Mouse (Mus musculus) small intestine, adult 2 months (tissue): ENCODE measurements around the gene Gpr1. TPM values are rescaled to one million over a fixed set of nuclear protein-coding genes. Genes with fewer than 3 reads are reported as not detected.
"Not testable (repeated sequence)": the region's sequence is repeated elsewhere in the genome, so short reads cannot be mapped to it uniquely, and the experiment has no call there.

Experiments used
- H3K27ac ChIP-seq: fragments of 200-500 bp; 2 replicates; pipeline ENCODE4 v1.5.1; 2012; ENCODE audit warnings: low read depth, low read length, control low read depth, inconsistent platforms; ENCODE audit not compliant: insufficient read depth
- H3K27me3 ChIP-seq: fragments of 200-500 bp; 2 replicates; pipeline ENCODE4 v1.6.1; 2012; ENCODE audit warnings: mild to moderate bottlenecking, moderate library complexity, low read length, inconsistent platforms; ENCODE audit not compliant: control insufficient read depth, insufficient read depth
- H3K36me3 ChIP-seq: fragments of 200-500 bp; 2 replicates; pipeline ENCODE4 v1.6.1; 2012; ENCODE audit warnings: mild to moderate bottlenecking, low read length, control low read depth, inconsistent platforms; ENCODE audit not compliant: control insufficient read depth, insufficient read depth
- H3K4me1 ChIP-seq: fragments of 200-500 bp; 2 replicates; pipeline ENCODE4 v1.6.1; 2012; ENCODE audit warnings: low read length, inconsistent platforms, mixed read lengths; ENCODE audit not compliant: control insufficient read depth, insufficient read depth, insufficient read length
- H3K4me3 ChIP-seq: fragments of 200-500 bp; 2 replicates; pipeline ENCODE4 v1.5.1; 2012; ENCODE audit warnings: low read depth, mild to moderate bottlenecking, control low read depth, inconsistent platforms, low read length, moderate library complexity
- CTCF ChIP-seq: fragments of 200-500 bp; IDR thresholded peaks from 2 replicates; pipeline ENCODE4 v1.5.1; 2012; ENCODE audit warnings: low read depth, mild to moderate bottlenecking, control low read depth, inconsistent platforms, low read length, moderate library complexity, mixed read lengths; ENCODE audit not compliant: insufficient replicate concordance, insufficient read length; ENCODE audit errors: extremely low read depth
- POLR2A ChIP-seq: fragments of 200-500 bp; IDR thresholded peaks from 2 replicates; pipeline ENCODE4 v1.6.1; 2012; ENCODE audit warnings: low read depth, mild to moderate bottlenecking, control low read depth, inconsistent platforms, low read length, moderate library complexity
- WGBS: fragments of 180-500 bp; shearing (Covaris S2); methylation state at CpG from one replicate; pipeline ENCODE4 v1.1.7; 2018; 5-methylcytosine and 5-hydroxymethylcytosine counted together
- polyA plus RNA-seq: library from polyadenylated mRNA; depleted of rRNA; stranded (reverse); fragments of >200 nt; gene quantifications from 2 replicates; pipeline ENCODE4 v1.2.3, GENCODE M21; 2012

The Gpr1 gene
- polyA plus RNA-seq, 1 experiment = not detected

GRCm38 (mm10) chr1:63190851-63191250, 23.5 kb downstream of the Gpr1 start:
- no peak for TF ChIP-seq CTCF
- TF ChIP-seq POLR2A = no peak
- no peak overlapping the region for H3K27ac ChIP-seq
- no peaks in the 10 kb centered on the region for H3K4me1 ChIP-seq
- H3K36me3 ChIP-seq = no peaks in the 10 kb centered on the region
- WGBS = 38% methylated on average over 8 of the region's 8 CpGs
- H3K4me3 ChIP-seq = no peak overlapping the region
- H3K27me3 ChIP-seq = no peaks in the 10 kb centered on the region

GRCm38 (mm10) chr1:63188536-63188935, 25.8 kb downstream of the Gpr1 start:
- Histone ChIP-seq H3K4me1 (no peaks in the 10 kb centered on the region), H3K36me3 (no peaks in the 10 kb centered on the region), H3K4me3 (no peak overlapping the region), H3K27ac (no peak overlapping the region), H3K27me3 (no peaks in the 10 kb centered on the region)
- TF ChIP-seq POLR2A (no peak), CTCF (no peak)
- WGBS = 85% methylated on average over 3 of the region's 3 CpGs

- not testable (repeated sequence) for H3K27ac ChIP-seq, H3K4me1 ChIP-seq, H3K4me3 ChIP-seq, H3K36me3 ChIP-seq, H3K27me3 ChIP-seq
- WGBS = 94% methylated on average over 6 of the region's 6 CpGs
Measured at GRCm38 (mm10) chr1:63185430-63185829, 28.9 kb downstream of the Gpr1 start.

- Histone ChIP-seq H3K36me3 (peaks cover 13% of the 10 kb centered on the region), H3K27me3 (no peaks in the 10 kb centered on the region), H3K4me3 (no peak overlapping the region), H3K27ac (no peak overlapping the region), H3K4me1 (peaks cover 5% of the 10 kb centered on the region)
- no peak for TF ChIP-seq POLR2A
- peak; percentile 25; the same call in 1 of the 2 replicates for TF ChIP-seq CTCF
- 65% methylated on average over 10 of the region's 10 CpGs for WGBS
Measured at GRCm38 (mm10) chr1:63182636-63183270, 31.6 kb downstream of the Gpr1 start.

GRCm38 (mm10) chr1:63182212-63182611, 32.1 kb downstream of the Gpr1 start:
- no peak overlapping the region for H3K27ac ChIP-seq
- WGBS = 69% methylated on average over 5 of the region's 5 CpGs
- H3K27me3 ChIP-seq = no peaks in the 10 kb centered on the region
- peaks cover 13% of the 10 kb centered on the region for H3K36me3 ChIP-seq
- TF ChIP-seq POLR2A = no peak
- TF ChIP-seq CTCF = no peak
- H3K4me3 ChIP-seq = no peak overlapping the region
- H3K4me1 ChIP-seq = peaks cover 6% of the 10 kb centered on the region

GRCm38 (mm10) chr1:63181480-63181879, 32.9 kb downstream of the Gpr1 start:
- H3K4me3 ChIP-seq = no peak overlapping the region
- H3K36me3 ChIP-seq = peaks cover 13% of the 10 kb centered on the region
- 100% methylated on average over 1 of the region's 1 CpGs for WGBS
- H3K27ac ChIP-seq = no peak overlapping the region
- no peak for TF ChIP-seq CTCF
- TF ChIP-seq POLR2A = no peak
- peaks cover 6% of the 10 kb centered on the region for H3K4me1 ChIP-seq
- H3K27me3 ChIP-seq = no peaks in the 10 kb centered on the region

GRCm38 (mm10) chr1:63181019-63181418, 33.3 kb downstream of the Gpr1 start:
- Histone ChIP-seq H3K36me3 (peaks cover 13% of the 10 kb centered on the region), H3K27ac (no peak overlapping the region), H3K4me3 (no peak overlapping the region), H3K4me1 (peaks cover 6% of the 10 kb centered on the region), H3K27me3 (no peaks in the 10 kb centered on the region)
- peak; percentile 99 for TF ChIP-seq CTCF
- TF ChIP-seq POLR2A = no peak
- WGBS = 2% methylated on average over 3 of the region's 3 CpGs

GRCm38 (mm10) chr1:63180575-63180974, 33.8 kb downstream of the Gpr1 start:
- H3K4me1 ChIP-seq, H3K27me3 ChIP-seq, H3K4me3 ChIP-seq, H3K27ac ChIP-seq: not testable (repeated sequence)
- 67% methylated on average over 4 of the region's 4 CpGs for WGBS
- peaks cover 13% of the 10 kb centered on the region for H3K36me3 ChIP-seq
